Mouse (Mus musculus) E14TG2a.4 (cell line): ENCODE data around the gene Slc25a39.

Experiments
- CTCF ChIP-seq: conservative IDR thresholded peaks from 2 replicates; pipeline ENCODE4 v1.5.1; 2014; ENCODE audit warnings: low read length
- NANOG ChIP-seq: IDR thresholded peaks from 2 replicates; pipeline ENCODE4 v1.6.1; 2014; ENCODE audit warnings: borderline replicate concordance, low read length, mixed read lengths

DNA sequence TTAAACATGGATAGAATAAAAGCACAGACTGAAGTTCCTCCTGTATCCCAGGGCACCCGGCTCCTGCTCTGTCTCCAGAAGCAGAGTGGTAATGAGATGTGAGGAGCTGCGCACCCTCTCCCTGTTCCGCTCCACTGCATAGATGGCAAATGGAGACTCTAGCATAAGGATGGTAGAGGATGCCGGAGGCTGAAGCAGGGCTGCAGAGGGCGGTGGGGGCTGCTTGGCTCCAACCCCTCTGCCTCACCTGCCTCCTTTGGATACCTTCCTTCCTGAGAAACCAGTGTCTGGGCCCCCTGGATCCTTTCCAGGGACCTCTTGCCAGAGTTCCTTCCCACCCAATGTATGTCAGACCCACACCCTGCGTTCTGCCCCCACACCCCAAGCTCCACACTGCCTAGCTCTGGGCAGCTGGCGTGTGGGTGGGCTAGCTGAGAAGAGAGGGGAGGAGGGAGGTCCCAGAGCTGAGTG, 11.0 kb downstream of the Slc25a39 start:
- TF ChIP-seq CTCF (no peak), NANOG (no peak)
